Mouse (Mus musculus): ENCODE measurements around the gene Nr3c2.

Gene Nr3c2

GRCm38 (mm10) chr8:76971761-76972404, 72.6 kb downstream of the Nr3c2 start:
- in situ Hi-C loops (cut with MboI, MseI), result no loop called here

- in situ Hi-C loops (cut with MboI, MseI), result no loop called here
Observed at GRCm38 (mm10) chr8:76972947-76973552, 73.8 kb downstream of the Nr3c2 start.

- in situ Hi-C loops (cut with MboI, MseI), result no loop called here
Observed at GRCm38 (mm10) chr8:76977907-76978306, 78.7 kb downstream of the Nr3c2 start.

- in situ Hi-C loops (cut with MboI, MseI), result no loop called here
Observed at GRCm38 (mm10) chr8:76984082-76984481, 84.8 kb downstream of the Nr3c2 start.

GRCm38 (mm10) chr8:76984851-76985250, 85.6 kb downstream of the Nr3c2 start:
- in situ Hi-C loops (cut with MboI, MseI), result no loop called here

GRCm38 (mm10) chr8:76987876-76988275, 88.6 kb downstream of the Nr3c2 start:
- in situ Hi-C loops (cut with MboI, MseI), result no loop called here

- in situ Hi-C loops (cut with MboI, MseI), result no loop called here
Observed at GRCm38 (mm10) chr8:76998276-76998675, 99.0 kb downstream of the Nr3c2 start.

- in situ Hi-C loops (cut with MboI, MseI), result no loop called here
Observed at GRCm38 (mm10) chr8:77009425-77009824, 110.2 kb downstream of the Nr3c2 start.

- in situ Hi-C loops (cut with MboI, MseI), result no loop called here
Observed at GRCm38 (mm10) chr8:77011985-77012384, 112.7 kb downstream of the Nr3c2 start.

- in situ Hi-C loops (cut with MboI, MseI), result no loop called here
Observed at GRCm38 (mm10) chr8:77012641-77013040, 113.4 kb downstream of the Nr3c2 start.

- in situ Hi-C loops (cut with MboI, MseI), result no loop called here
Observed at GRCm38 (mm10) chr8:77016713-77017112, 117.5 kb downstream of the Nr3c2 start.

GRCm38 (mm10) chr8:77023837-77024710, 124.8 kb downstream of the Nr3c2 start:
- in situ Hi-C loops (cut with MboI, MseI), result no loop called here

GRCm38 (mm10) chr8:77031213-77031612, 132.0 kb downstream of the Nr3c2 start:
- in situ Hi-C loops (cut with MboI, MseI), result no loop called here

- in situ Hi-C loops (cut with MboI, MseI), result no loop called here
Observed at GRCm38 (mm10) chr8:77033706-77034464, 134.6 kb downstream of the Nr3c2 start.

- in situ Hi-C loops (cut with MboI, MseI), result no loop called here
Observed at GRCm38 (mm10) chr8:77034465-77034829, 135.2 kb downstream of the Nr3c2 start.

- in situ Hi-C loops (cut with MboI, MseI), result no loop called here
Observed at GRCm38 (mm10) chr8:77041214-77041613, 142.0 kb downstream of the Nr3c2 start.

- in situ Hi-C loops (cut with MboI, MseI), result no loop called here
Observed at GRCm38 (mm10) chr8:77044849-77045248, 145.6 kb downstream of the Nr3c2 start.

- in situ Hi-C loops (cut with MboI, MseI), result no loop called here
Observed at GRCm38 (mm10) chr8:77045711-77046110, 146.5 kb downstream of the Nr3c2 start.

GRCm38 (mm10) chr8:77046217-77046616, 147.0 kb downstream of the Nr3c2 start:
- in situ Hi-C loops (cut with MboI, MseI), result no loop called here

GRCm38 (mm10) chr8:77046731-77047130, 147.5 kb downstream of the Nr3c2 start:
- in situ Hi-C loops (cut with MboI, MseI), result no loop called here

- in situ Hi-C loops (cut with MboI, MseI), result no loop called here
Observed at GRCm38 (mm10) chr8:77051399-77052275, 152.4 kb downstream of the Nr3c2 start.

Measured in regulatory T cell (primary cell).